Mouse (Mus musculus): ENCODE data around the gene Gm47841.

Gene Gm47841

GRCm38 (mm10) chr15:101075150-101075549, 28.0 kb upstream of the Gm47841 start:
- DNase-seq (ENCODE audit: low read depth in 2 of 2, low spot score in 2 of 2) = no peak

- DNase-seq (ENCODE audit: low read depth in 2 of 2, low spot score in 2 of 2) = no peak
Observed at GRCm38 (mm10) chr15:101074067-101074466, 26.9 kb upstream of the Gm47841 start.

GRCm38 (mm10) chr15:101072736-101073135, 25.5 kb upstream of the Gm47841 start:
- no peak for DNase-seq (ENCODE audit: low read depth in 2 of 2, low spot score in 2 of 2)

- no peak for DNase-seq (ENCODE audit: low read depth in 2 of 2, low spot score in 2 of 2)
Observed at GRCm38 (mm10) chr15:101070762-101071161, 23.6 kb upstream of the Gm47841 start.

- DNase-seq (ENCODE audit: low read depth in 2 of 2, low spot score in 2 of 2) = no peak
Observed at GRCm38 (mm10) chr15:101069641-101070190, 22.5 kb upstream of the Gm47841 start.

GRCm38 (mm10) chr15:101068671-101069070, 21.5 kb upstream of the Gm47841 start:
- no peak for DNase-seq (ENCODE audit: low read depth in 2 of 2, low spot score in 2 of 2)

GRCm38 (mm10) chr15:101068029-101068428, 20.8 kb upstream of the Gm47841 start:
- no peak for DNase-seq (ENCODE audit: low read depth in 2 of 2, low spot score in 2 of 2)

GRCm38 (mm10) chr15:101066920-101067696, 19.9 kb upstream of the Gm47841 start:
- DNase-seq (ENCODE audit: low read depth in 2 of 2, low spot score in 2 of 2) = no peak

GRCm38 (mm10) chr15:101066364-101066847, 19.2 kb upstream of the Gm47841 start:
- no peak for DNase-seq (ENCODE audit: low read depth in 2 of 2, low spot score in 2 of 2)

- DNase-seq (ENCODE audit: low read depth in 2 of 2, low spot score in 2 of 2) = no peak
Observed at GRCm38 (mm10) chr15:101065069-101065468, 17.9 kb upstream of the Gm47841 start.

- DNase-seq (ENCODE audit: low read depth in 2 of 2, low spot score in 2 of 2) = no peak
Observed at GRCm38 (mm10) chr15:101060280-101060852, 13.2 kb upstream of the Gm47841 start.

GRCm38 (mm10) chr15:101059570-101060279, 12.5 kb upstream of the Gm47841 start:
- DNase-seq (ENCODE audit: low read depth in 2 of 2, low spot score in 2 of 2) = no peak

- no peak for DNase-seq (ENCODE audit: low read depth in 2 of 2, low spot score in 2 of 2)
Observed at GRCm38 (mm10) chr15:101056225-101056624, 9.0 kb upstream of the Gm47841 start.

- DNase-seq (ENCODE audit: low read depth in 2 of 2, low spot score in 2 of 2) = no peak
Observed at GRCm38 (mm10) chr15:101054541-101054940, 7.3 kb upstream of the Gm47841 start.

- no peak for DNase-seq (ENCODE audit: low read depth in 2 of 2, low spot score in 2 of 2)
Observed at GRCm38 (mm10) chr15:101053832-101054459, 6.7 kb upstream of the Gm47841 start.

GRCm38 (mm10) chr15:101052560-101053501, 5.6 kb upstream of the Gm47841 start:
- DNase-seq (ENCODE audit: low read depth in 2 of 2, low spot score in 2 of 2) = no peak

- DNase-seq (ENCODE audit: low read depth in 2 of 2, low spot score in 2 of 2) = no peak
Observed at GRCm38 (mm10) chr15:101051869-101052268, 4.7 kb upstream of the Gm47841 start.

- no peak for DNase-seq (ENCODE audit: low read depth in 2 of 2, low spot score in 2 of 2)
Observed at GRCm38 (mm10) chr15:101048338-101048896, 1.2 kb upstream of the Gm47841 start.

- no peak for DNase-seq (ENCODE audit: low read depth in 2 of 2, low spot score in 2 of 2)
Observed at GRCm38 (mm10) chr15:101046527-101047193, 537 bp downstream of the Gm47841 start.

Data from CD8-positive naive resting alpha-beta T cell, adult 2 months (primary cell).